Mouse (Mus musculus): ENCODE measurements around the gene Pclaf. TPM values are rescaled to one million over a fixed set of nuclear protein-coding genes. Genes with fewer than 3 reads are reported as not detected.

Gene Pclaf
- polyA plus RNA-seq (2012; rRNA removed; ENCODE audit: low replicate concordance), result 0.67 and 1.1 TPM in 2 replicates

DNA sequence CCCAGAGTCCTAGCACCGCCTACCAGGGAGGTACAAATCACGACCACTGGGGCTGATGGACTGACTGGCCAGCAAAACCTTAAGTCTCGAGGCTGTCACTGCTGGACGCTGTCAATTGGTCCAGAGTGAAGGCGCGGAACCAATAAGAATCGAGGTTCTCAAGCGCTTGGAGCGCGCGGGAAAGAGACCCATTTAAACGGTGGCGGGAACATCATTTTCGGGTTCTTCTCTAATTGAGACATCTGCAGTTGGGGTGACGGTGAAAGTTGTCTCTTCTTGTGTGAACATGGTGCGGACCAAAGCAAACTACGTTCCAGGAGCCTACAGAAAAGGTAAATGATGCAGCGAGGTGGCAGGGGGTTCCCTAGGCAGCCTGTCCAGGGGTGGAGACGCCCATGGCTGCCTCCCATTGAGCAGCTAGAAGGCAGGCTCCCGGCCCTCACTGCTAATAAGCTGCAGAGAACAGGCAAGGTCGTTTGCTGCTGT is at the start of gene Pclaf:
Pclaf (plus strand) TSS at position 95 of the 486 bp plus-strand sequence.

DNA sequence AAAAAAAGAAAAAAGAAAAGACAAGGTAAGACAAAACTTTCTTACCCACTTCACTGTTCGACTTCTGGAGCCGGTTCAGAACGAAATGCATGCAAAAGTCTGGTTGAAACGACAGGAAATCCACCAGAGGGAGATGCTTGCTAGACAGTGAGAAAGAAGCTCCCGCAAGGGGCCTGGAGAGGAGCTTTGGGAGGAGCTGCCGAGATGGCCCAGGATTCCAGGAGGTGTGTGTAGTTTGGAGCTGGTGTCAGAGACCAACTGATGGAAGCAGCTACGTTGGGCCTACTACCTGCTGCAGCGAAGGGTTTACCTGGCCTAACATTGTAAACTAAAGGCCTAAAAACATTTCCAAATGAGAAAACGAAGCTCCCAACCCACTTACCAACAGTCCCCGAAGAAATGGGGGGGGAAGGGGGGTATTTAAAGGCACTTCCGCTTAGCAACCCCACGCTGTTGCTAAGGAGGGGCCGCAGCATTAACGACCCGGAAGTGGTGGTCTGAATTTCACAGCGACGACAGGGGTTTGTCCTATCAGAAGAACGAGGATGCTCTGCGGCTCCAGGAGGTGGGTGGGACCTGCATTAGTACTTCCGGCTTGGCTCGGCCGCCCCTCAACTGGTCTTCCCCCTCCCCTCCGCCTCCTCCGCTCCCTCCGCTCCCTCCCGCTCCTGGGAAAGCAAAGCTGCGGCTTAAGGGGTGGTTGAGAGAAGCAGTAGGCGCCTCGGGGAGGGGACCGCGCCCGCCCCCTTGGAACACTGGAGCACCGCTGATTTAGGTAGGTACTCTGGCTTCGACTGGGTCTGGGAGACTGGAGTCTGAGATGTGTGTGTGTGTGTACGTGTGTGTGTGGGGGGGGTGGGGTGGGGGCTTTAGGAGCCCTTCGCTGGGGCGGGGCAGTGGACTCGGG is 18.6 kb downstream of the Pclaf start, which contains the start of the genes Trip4 and Csnk1g1:
Trip4 (minus strand) TSS at position 401 of the 907 bp plus-strand sequence.
Csnk1g1 (plus strand) TSS at position 531 of the 907 bp plus-strand sequence.

Other genes with a start within 250 kb of the Pclaf start
- gene Oaz2, start 222.2 kb upstream of the Pclaf start, polyA plus RNA-seq (2012; rRNA removed; ENCODE audit: low replicate concordance), result 106 and 119 TPM in 2 replicates
- gene Zfp609, start 62.7 kb upstream of the Pclaf start, polyA plus RNA-seq (2012; rRNA removed; ENCODE audit: low replicate concordance), result 6.4 and 7.6 TPM in 2 replicates
- gene Trip4, start 18.6 kb downstream of the Pclaf start, polyA plus RNA-seq (2012; rRNA removed; ENCODE audit: low replicate concordance), result 5.6 and 11.5 TPM in 2 replicates
- 4.8 and 7.8 TPM in 2 replicates for gene Csnk1g1, start 18.7 kb downstream of the Pclaf start, polyA plus RNA-seq (2012; rRNA removed; ENCODE audit: low replicate concordance)
- 126 and 168 TPM in 2 replicates for gene Ppib, start 170.0 kb downstream of the Pclaf start, polyA plus RNA-seq (2012; rRNA removed; ENCODE audit: low replicate concordance)
- gene Snx22, start 179.5 kb downstream of the Pclaf start, polyA plus RNA-seq (2012; rRNA removed; ENCODE audit: low replicate concordance), result 4.1 and 5.7 TPM in 2 replicates
- gene Snx1, start 236.3 kb downstream of the Pclaf start, polyA plus RNA-seq (2012; rRNA removed; ENCODE audit: low replicate concordance), result 37.5 and 52.5 TPM in 2 replicates
- gene Ciao2a, start 236.4 kb downstream of the Pclaf start, polyA plus RNA-seq (2012; rRNA removed; ENCODE audit: low replicate concordance), result 6.4 and 15.2 TPM in 2 replicates